16 mouse cellular contexts compared by ENCODE assay signal in genomic region chr6:114857996-114858721, GRCm38 (mm10).
DNase-seq lines count a peak whose midpoint lies in the region; ATAC-seq and TF ChIP-seq lines count a peak whose summit lies in the region.
"Had no signal": no experiment of that assay in that cellular context is flagged by ENCODE, and none has a peak within 500 bp of the region (broad histone marks: within the 10 kb centered on the region; RNA-seq: fewer than 3 reads in every experiment).

No protein-coding gene starts in this region.

- H3K27ac ChIP-seq in gastrocnemius, adult 2 months: peak overlapping the region; percentile 72
- peak overlapping the region; percentile 41; the same call in 1 of the 2 replicates for H3K27ac ChIP-seq in kidney, embryonic 15.5 days
- H3K27ac ChIP-seq in embryonic facial prominence, embryonic 13.5 days: no peak overlapping the region; the same call in 1 of the 2 replicates
- no peak overlapping the region for H3K27ac ChIP-seq in neural tube, embryonic 15.5 days (replicated peaks)
- no peak overlapping the region for H3K27ac ChIP-seq in forebrain, embryonic 14.5 days (ENCODE audit: low read depth, low read length)
- H3K27ac ChIP-seq: liver, embryonic 14.5 days; stomach, embryonic 15.5 days had no signal

- peaks cover 85% of the 10 kb centered on the region for H3K4me1 ChIP-seq in kidney, embryonic 15.5 days
- H3K4me1 ChIP-seq in embryonic facial prominence, embryonic 13.5 days: peaks cover 48% of the 10 kb centered on the region
- H3K4me1 ChIP-seq in neural tube, embryonic 15.5 days: peaks cover 18% of the 10 kb centered on the region
- H3K4me1 ChIP-seq in forebrain, embryonic 14.5 days (ENCODE audit: control insufficient read depth, insufficient read depth, low read length): 0 out of 2 replicates have a peak, but pooled peaks cover 1% of the 10 kb centered on the region

- DNase-seq in gastrocnemius, adult 2 months: peak; percentile 66
- DNase-seq in gastrocnemius, postnatal 10 days: no peak
- no peak for DNase-seq in kidney, postnatal 10 days
- peak; percentile 99 for DNase-seq in adipocyte (ENCODE audit: low spot score)
- no peak for DNase-seq in forebrain, embryonic 14.5 days (ENCODE audit: low spot score)
- DNase-seq: cerebellum, adult 9-10 months; gastrocnemius, postnatal 14 days; midbrain, embryonic 14.5 days; thymus, postnatal 36 days had no signal

- intact Hi-C loops in gastrocnemius, adult 2 months (cut with DNase I): no loop called here

- no peaks in the 10 kb centered on the region for H3K27me3 ChIP-seq in kidney, embryonic 15.5 days
- H3K27me3 ChIP-seq in embryonic facial prominence, embryonic 13.5 days: no peaks in the 10 kb centered on the region
- no peaks in the 10 kb centered on the region for H3K27me3 ChIP-seq in neural tube, embryonic 15.5 days (replicated peaks)
- H3K27me3 ChIP-seq in forebrain, embryonic 14.5 days (replicated peaks; ENCODE audit: control insufficient read depth, insufficient read depth, low read length): no peaks in the 10 kb centered on the region
- H3K27me3 ChIP-seq: stomach, embryonic 15.5 days had no signal

- no peak overlapping the region for H3K4me2 ChIP-seq in kidney, embryonic 15.5 days
- no peak overlapping the region for H3K4me2 ChIP-seq in embryonic facial prominence, embryonic 13.5 days
- H3K4me2 ChIP-seq in neural tube, embryonic 15.5 days: no peak overlapping the region
- H3K4me2 ChIP-seq in forebrain, embryonic 14.5 days (ENCODE audit: low read length): no peak overlapping the region
- H3K4me2 ChIP-seq: stomach, embryonic 15.5 days had no signal

- H3K9ac ChIP-seq in kidney, embryonic 15.5 days: no peak overlapping the region
- 0 out of 2 replicates have a peak overlapping the region, but pooled peaks have one; percentile 11 for H3K9ac ChIP-seq in embryonic facial prominence, embryonic 13.5 days
- no peak overlapping the region for H3K9ac ChIP-seq in neural tube, embryonic 15.5 days (replicated peaks)
- H3K9ac ChIP-seq in forebrain, embryonic 14.5 days (ENCODE audit: low read length): no peak overlapping the region
- H3K9ac ChIP-seq: liver, embryonic 14.5 days; stomach, embryonic 15.5 days had no signal

- no peak for TF ChIP-seq CTCF in gastrocnemius, adult 2 months (IDR thresholded peaks at IDR 0.05)

- 0 out of 2 replicates have a peak, but pooled peaks have one; percentile 16 for ATAC-seq in kidney, embryonic 15.5 days (replicated peaks; ENCODE audit: low FRiP score)
- ATAC-seq in embryonic facial prominence, embryonic 13.5 days (ENCODE audit: insufficient number of reproducible peaks, insufficient read depth, low FRiP score, low TSS enrichment, low read depth): no peak
- no peak for ATAC-seq in neural tube, embryonic 15.5 days (ENCODE audit: low FRiP score)
- ATAC-seq in forebrain, embryonic 14.5 days: no peak
- ATAC-seq: CD4-positive, CD25-positive, alpha-beta regulatory T cell, adult 4 months; intestine, embryonic 16.5 days had no signal

- peaks cover 41% of the 10 kb centered on the region for H3K36me3 ChIP-seq in kidney, embryonic 15.5 days
- H3K36me3 ChIP-seq in embryonic facial prominence, embryonic 13.5 days: peaks cover 52% of the 10 kb centered on the region
- peaks cover 16% of the 10 kb centered on the region; the same call in 1 of the 2 replicates for H3K36me3 ChIP-seq in neural tube, embryonic 15.5 days
- peaks cover 39% of the 10 kb centered on the region for H3K36me3 ChIP-seq in forebrain, embryonic 14.5 days (ENCODE audit: control insufficient read depth, insufficient read depth, low read length)

- no peaks in the 10 kb centered on the region for H3K9me3 ChIP-seq in kidney, embryonic 15.5 days (replicated peaks)
- no peaks in the 10 kb centered on the region for H3K9me3 ChIP-seq in embryonic facial prominence, embryonic 13.5 days
- no peaks in the 10 kb centered on the region for H3K9me3 ChIP-seq in neural tube, embryonic 15.5 days (replicated peaks)
- no peaks in the 10 kb centered on the region for H3K9me3 ChIP-seq in forebrain, embryonic 14.5 days (replicated peaks; ENCODE audit: control insufficient read depth, low read length)
- H3K9me3 ChIP-seq: stomach, embryonic 15.5 days had no signal

- no peak overlapping the region for H3K4me3 ChIP-seq in gastrocnemius, adult 2 months
- H3K4me3 ChIP-seq in kidney, embryonic 15.5 days (replicated peaks): no peak overlapping the region
- no peak overlapping the region for H3K4me3 ChIP-seq in embryonic facial prominence, embryonic 13.5 days
- no peak overlapping the region for H3K4me3 ChIP-seq in neural tube, embryonic 15.5 days (replicated peaks)
- no peak overlapping the region for H3K4me3 ChIP-seq in forebrain, embryonic 14.5 days (ENCODE audit: low read depth, low read length)
- H3K4me3 ChIP-seq: stomach, embryonic 15.5 days had no signal

- WGBS in kidney, embryonic 15.5 days: 81% methylated on average over 3 of the region's 3 CpGs
- WGBS in embryonic facial prominence, embryonic 13.5 days: 84% methylated on average over 3 of the region's 3 CpGs
- 89% methylated on average over 3 of the region's 3 CpGs for WGBS in neural tube, embryonic 15.5 days
- WGBS in forebrain, embryonic 14.5 days: 78% methylated on average over 3 of the region's 3 CpGs

Comparison
In these comparisons a context has a peak if more than half of its experiments do, and no peak if none do; other contexts are left out.
1. DNase-seq: peak in gastrocnemius, adult 2 months (single experiment) and adipocyte (single experiment); none in gastrocnemius, postnatal 10 days (single experiment), kidney, postnatal 10 days (single experiment) and forebrain, embryonic 14.5 days (single experiment).
2. H3K27ac ChIP-seq: peak in gastrocnemius, adult 2 months (single experiment) and kidney, embryonic 15.5 days (single experiment); none in embryonic facial prominence, embryonic 13.5 days (single experiment), neural tube, embryonic 15.5 days (single experiment) and forebrain, embryonic 14.5 days (single experiment).